Mouse (Mus musculus) kidney, postnatal 10 days (tissue): ENCODE measurements at regions not wholly inside any gene's neighbourhood (a gene's known extent, or its start where the extent isn't known, plus 50 kb on each side); places are given as distances from the start of the nearest gene placed in this dataset.

Experiments
- DNase-seq: peaks from one replicate; pipeline ENCODE4 v3.0.0; 2021; ENCODE audit warnings: mixed read lengths

DNA sequence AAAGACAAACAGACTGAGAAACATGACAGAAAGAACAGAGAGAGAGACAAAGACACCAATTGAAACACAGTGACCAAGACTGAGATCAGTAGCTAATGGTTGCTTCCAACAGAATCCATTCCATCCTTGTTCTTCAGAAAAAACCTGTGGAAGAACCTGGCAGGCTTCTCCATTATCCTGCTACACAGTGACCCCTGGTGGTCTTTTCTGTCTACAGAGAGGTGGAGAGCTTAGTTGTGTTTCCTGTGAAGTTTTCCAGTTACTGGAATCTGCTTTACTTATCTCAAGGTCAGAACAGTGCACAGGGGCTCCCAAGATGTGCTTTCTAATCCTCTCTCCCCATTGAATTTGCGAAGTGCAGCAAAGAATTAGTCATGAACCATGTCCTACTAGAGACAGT, 339.1 kb upstream of the Msl3l2 start:
- DNase-seq: peak; percentile 68

- DNase-seq: no peak
Measured at GRCm38 (mm10) chr10:55769642-55770041, 337.1 kb upstream of the Msl3l2 start.

DNA sequence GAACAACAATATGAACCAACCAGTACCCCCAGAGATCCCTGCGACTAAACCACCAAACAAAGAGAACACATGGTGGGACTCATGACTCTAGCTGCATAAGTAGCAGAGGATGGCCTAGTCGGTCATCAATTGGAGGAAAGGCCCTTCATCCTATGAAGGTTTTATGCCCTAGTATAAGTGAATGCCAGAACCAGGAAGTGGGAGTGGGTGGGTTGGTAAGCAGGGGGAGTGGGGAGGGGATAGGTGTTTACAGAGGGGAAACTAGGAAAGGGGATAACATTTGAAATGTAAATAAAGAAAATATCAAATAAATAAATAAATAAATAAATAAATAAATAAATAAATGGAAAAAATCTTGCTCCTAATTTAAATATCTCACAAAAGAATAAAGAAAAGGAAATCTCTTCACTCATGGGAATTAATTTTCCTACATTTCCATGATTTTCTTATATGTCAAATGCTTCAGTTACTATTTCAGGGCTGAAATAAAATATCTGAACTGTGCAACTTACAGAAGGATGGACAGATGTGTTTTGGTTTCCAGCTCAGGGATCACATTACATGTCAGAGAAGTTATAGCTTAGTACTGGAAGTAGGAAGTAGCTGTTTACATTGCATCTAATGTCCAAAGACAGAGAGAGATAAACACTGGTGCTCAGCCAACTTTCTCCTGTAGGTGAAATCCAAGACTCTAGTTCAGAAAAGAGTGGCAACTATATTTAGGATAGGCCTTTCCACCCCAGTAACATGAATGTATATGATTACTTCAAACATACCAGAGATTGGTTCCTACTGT, 323.8 kb upstream of the Msl3l2 start:
- no peak for DNase-seq

DNA sequence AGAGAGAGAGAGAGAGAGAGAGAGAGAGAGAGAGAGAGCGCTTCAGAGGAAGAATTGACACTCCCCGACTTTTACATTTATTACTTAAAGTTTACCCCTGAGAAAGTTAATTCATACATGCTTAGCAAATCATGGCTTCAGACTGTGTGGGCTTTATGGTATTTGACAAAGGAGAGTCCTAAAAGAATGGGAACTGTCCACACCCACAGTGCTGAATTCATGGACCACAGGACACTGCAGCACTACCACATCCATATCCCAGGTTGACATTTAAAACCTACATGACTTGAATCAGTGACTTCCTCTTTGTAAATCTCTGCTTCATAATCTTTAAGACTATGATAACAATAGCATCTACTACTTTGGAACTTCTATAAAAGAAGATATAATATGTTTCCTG, 292.8 kb upstream of the Msl3l2 start:
- DNase-seq: peak; percentile 56

DNA sequence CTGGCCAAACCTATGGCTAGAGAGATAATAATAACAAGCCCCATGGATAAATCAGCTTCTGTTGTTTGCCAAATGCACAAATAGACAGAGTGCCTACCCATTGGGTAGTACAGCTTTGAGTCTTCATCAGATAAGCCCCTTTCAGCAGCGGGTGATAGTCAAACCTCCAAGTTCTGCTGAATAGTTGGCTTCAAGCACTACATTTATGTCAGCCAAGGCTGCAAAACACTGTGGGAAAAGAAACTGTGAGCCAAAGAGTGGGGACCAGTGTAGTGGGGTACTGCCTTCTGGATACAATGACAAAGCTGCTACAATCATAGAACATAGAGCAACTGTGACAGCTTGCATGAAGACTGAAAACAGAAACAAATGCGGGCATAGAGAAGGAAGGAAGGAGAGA, 255.4 kb upstream of the Msl3l2 start:
- no peak for DNase-seq

DNA sequence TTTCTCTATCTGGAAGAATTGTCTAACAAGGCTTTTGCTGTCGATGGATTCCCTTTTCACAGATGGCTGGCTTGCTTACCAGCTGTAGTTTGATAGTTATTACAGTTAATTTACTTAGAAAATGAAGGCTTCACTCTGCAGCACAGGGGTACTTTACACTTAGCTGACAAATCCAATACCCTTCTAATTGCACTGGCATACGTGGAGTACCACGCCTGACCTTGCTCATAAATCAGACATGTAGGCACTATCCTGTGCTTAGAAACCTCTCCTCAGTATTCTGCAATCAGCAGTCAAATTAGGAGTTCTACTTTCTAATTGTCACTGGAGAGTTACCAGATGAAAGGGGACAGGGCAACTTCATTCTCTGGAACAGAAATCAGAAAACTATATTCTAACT, 214.1 kb upstream of the Msl3l2 start:
- DNase-seq: no peak

DNA sequence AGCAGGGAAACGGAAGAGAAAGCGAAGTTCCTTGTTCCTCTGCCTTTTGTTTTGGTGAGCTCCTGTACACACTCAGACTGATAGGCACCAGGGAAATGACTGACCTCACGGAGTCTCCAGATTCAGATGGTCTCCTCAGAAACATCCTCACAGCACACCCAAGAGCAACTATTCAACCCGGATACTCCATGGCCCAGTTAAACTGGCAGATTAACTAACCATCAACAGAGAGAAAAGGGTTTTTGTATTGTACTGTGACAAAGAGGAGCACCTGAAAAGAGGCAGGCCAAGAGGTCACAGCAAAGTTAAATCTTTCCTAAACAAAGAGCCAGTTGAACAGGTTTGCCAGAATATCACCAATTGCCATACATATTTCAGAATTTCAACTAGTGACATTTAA, 177.6 kb upstream of the Msl3l2 start:
- no peak for DNase-seq

DNA sequence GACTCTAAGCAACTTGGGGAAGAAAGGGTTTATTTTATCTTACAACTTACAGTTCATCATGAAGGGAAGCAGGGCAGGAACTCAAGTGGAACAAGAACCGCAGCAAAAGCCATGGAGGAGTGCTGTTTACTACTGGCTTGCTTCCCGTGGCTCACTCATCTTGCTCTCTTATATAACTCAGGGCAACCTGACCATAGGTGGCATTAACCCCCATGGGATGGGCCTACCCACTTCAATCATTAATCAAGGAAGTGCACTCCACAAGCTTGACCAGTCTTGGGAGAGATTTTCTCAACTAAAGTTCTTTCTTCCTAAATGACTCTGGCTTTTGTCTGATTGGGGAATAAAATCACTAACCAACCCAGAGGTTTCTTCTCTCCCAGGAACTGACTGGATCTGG, 172.7 kb upstream of the Msl3l2 start:
- DNase-seq: no peak

DNA sequence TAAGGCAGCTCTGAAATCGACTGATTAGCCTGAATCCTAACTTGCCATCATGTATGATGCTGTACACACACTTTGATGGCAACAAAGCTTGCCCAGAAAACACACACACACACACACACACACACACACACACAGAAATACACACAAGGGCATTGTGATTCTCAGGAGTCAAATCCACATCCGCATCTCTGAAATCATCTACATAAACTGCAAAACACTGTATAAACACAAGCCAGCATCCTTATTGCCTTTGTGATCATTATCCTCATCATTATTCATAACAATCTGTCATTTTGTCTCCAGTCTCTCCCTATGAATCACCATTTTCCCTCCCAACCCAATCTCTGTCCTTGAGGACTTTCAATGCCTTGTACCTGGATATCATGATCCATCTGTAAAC, 171.3 kb upstream of the Msl3l2 start:
- no peak for DNase-seq

- DNase-seq: no peak
Measured at GRCm38 (mm10) chr10:55962627-55963203, 144.0 kb upstream of the Msl3l2 start.
